Mouse (Mus musculus) right cerebral cortex, postnatal 14 days (tissue): Measurements from ENCODE around the gene Pml.

Experiments used
- DNase-seq: peaks from one replicate; pipeline ENCODE4 v3.0.0; 2022

Pml gene

GRCm38 (mm10) chr9:58231746-58232145, 17.8 kb downstream of the Pml start:
- no peak for DNase-seq

DNA sequence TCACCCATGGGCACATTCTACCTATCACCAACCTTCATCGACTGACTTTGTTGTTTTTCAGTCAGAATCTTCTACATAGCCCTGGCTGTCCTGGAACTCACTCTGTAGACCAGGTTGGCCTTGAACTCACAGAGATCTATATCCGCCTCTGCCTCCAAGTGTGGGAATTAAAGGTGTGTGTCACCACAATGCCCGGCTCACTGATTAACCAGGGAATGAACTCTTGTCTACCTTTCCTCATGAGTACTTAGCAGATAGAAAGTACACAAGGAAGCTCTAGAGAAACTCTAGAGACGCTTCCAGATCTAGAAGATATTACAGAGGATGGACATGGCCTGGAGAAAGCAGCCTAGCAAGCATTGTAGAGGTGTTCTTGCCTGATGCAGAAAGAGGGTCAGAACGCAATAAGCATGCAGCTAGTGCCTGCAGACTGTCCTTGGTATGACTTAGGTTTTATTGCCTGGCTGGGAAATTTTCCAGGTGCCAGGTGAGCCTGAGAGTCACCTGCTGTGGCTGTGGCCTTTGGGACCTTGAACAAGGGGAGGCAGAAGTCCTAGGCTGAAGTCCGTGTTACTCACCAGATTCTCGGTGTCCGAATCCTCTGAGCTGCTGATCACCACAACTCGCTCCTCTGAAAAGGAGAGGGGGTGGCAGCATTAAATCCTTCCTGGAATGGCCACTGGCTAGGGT, 20.7 kb downstream of the Pml start:
- DNase-seq = no peak

GRCm38 (mm10) chr9:58225915-58226913, 23.4 kb downstream of the Pml start:
- DNase-seq = peak; percentile 34

GRCm38 (mm10) chr9:58224356-58224755, 25.2 kb downstream of the Pml start:
- no peak for DNase-seq

GRCm38 (mm10) chr9:58220218-58220903, 29.2 kb downstream of the Pml start:
- DNase-seq = peak; percentile 49

DNA sequence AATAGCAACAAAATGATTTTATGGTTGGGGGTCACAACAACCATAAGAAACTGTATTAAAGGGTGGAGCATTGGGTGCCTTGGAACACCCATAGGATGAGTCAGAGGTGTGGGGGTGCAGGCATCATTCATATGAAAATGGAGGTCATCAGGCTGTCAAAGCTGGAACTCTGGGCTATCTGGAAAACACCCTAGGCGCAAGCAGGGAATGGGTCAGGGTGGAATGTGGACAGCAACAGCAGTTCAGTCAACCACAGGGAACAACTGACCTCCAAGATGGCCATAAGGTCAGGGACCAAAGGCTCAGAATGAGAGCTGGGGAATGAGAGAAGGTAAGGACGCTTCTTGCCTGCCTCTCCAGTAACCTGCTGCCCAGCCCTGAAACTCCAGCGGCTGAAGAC, 31.0 kb downstream of the Pml start:
- no peak for DNase-seq

DNA sequence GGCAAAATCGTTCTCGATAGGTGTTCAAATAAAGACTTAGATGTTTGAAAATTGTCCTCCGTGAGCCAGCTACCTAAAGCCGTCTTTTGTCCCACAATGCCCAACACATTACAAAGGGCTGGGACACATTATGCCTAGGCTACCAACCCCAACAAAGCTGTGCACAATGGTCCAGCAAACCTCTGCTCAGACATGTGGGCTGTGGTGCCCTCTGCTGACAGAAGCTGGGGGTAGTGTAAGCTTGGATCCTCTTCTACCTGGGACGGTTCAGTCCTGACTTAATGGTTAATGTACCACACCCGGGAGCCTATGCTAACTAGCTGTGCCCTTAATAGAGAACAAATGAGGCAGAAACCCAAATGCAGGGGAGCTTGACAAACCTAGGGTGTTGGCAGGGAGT, 33.2 kb downstream of the Pml start:
- peak; percentile 44 for DNase-seq

DNA sequence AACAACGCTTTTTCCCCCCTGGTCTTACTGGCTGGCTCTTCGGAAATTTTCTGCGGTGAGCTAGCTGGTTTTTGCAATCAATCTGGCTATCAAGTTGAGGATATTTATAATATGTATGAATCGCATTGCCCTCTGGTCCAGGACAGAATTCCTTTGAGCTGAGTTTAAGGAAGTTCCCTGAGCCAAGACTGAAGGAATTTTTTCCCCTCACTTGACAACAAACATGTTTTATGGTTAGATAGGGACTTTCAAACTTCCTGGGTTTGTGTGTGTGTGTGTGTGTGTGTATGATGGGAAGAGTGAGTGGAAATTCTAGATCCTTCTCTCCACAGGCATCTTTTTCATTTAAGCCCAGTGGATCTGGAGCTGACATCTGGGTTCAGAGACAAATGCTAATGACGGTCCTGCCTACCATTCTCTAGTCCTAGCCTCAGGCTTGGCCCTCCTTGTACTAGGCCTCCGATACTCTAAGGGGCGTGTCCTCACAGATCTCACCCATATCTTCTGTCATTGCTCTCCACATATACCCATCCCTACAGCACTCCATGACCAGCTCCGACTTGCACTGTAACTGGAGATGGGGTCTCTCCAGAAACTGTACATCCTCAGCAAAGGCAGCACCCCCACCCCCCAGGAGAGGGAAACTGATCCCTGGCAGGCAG, 34.9 kb downstream of the Pml start:
- no peak for DNase-seq

DNA sequence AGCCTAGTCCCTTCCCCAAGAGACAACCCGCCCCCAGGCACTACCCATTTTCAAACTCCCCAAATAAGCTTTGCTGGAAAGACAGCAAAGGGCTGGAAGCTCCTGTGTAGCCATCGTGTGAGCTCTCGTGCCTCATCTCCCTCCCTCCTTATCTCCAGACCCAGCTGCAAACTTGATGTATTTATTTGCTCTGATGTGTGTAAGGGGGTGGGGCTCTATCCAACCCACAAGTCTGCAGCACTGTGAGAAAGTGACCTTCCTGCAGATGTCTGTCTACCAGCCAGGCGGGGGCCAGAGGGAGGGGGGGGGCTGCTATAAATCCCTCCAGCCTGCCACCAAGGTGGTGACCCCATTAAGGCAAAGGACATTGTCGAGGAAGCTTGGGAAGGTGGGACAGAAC, 35.7 kb downstream of the Pml start:
- no peak for DNase-seq

GRCm38 (mm10) chr9:58213377-58213776, 36.2 kb downstream of the Pml start:
- DNase-seq = no peak

DNA sequence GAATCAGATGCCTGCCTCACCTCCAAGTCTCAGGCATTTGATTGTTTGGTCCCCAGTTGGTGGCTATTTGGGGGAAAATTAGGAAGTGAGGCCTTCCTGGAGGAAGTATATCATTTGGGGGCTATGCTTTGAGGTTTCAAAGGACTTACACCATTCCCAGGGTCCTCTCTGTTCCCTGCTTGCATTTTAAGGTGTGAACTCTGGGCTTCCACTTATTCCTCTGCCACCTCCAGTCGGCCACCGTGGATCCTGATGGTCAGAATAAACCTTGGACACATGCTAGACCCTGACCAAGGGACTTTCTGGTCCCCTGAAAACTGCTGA, 39.3 kb downstream of the Pml start:
- DNase-seq = no peak

- no peak for DNase-seq
These were observed 39.9 kb downstream of the Pml start for GRCm38 (mm10) chr9:58209462-58210303.

GRCm38 (mm10) chr9:58206013-58206412, 43.6 kb downstream of the Pml start:
- peak; percentile 3 for DNase-seq

DNA sequence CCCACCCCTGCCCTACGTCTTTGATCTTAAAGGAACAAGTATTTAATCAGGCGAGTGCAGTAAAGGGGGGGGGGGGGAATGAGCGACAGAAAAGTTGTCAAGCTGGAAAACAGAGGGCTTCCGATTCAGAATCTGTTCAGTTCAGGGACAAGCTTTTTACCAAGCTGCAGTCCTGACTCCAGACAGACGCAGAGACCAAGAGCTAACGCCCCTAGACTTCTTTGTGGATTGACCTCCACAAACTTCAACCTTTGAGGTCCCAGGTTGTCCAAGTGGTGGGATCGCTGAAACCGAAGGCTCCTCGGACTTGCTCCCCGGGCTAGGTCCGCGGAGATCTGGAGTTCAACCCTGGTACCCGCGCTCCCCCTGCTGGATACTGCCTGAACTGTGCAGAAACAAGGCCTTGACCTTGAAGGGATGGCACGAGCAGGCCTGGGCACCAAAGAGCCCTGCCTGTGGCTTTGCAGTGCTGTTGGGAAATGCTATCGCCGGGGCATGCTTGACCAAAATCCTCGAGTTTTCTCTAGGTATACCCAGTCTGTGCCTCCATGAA, 45.1 kb downstream of the Pml start:
- DNase-seq = peak; percentile 90

GRCm38 (mm10) chr9:58203516-58204447, 45.8 kb downstream of the Pml start, which contains the start of the genes Islr and Islr2:
Gene Islr (minus strand): TSS chr9:58204306.
Gene Islr2 (minus strand): TSS chr9:58204319.
- DNase-seq = peak; percentile 57

- DNase-seq = peak; percentile 40
These were observed 46.7 kb downstream of the Pml start for GRCm38 (mm10) chr9:58202676-58203453.

DNA sequence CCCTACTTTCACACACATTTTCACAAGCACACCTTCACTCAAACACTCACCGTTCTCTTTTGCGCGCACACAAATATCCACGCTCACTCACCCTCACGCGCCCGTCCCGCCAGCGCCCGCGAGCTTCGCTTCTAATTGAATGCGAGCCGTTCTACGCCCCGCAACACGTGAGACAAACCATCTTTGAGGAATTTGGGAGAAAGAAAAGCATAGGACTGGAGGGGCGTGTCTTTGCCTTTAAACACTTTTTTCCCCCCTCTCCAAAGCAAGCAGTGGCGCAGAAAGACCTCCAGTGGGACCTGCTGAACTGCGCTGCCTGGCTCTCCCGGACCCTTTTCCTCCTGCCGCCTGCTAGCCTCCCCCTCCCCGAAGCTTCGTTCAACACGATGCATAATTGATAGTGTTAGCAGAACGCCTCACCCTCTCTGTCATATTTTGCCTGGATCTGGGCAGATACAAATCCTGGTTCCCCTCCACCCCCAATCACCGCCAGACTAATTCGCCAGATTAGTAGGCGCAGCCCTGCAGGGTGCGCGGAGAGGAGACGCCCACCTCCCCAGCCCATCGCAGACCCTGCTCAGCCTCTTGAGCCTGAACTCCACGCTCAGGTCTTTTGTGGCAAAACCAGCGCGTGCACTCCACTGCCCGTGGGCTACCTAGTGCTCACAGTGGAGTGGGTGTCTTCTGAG, 47.6 kb downstream of the Pml start:
- DNase-seq = peak; percentile 57

DNA sequence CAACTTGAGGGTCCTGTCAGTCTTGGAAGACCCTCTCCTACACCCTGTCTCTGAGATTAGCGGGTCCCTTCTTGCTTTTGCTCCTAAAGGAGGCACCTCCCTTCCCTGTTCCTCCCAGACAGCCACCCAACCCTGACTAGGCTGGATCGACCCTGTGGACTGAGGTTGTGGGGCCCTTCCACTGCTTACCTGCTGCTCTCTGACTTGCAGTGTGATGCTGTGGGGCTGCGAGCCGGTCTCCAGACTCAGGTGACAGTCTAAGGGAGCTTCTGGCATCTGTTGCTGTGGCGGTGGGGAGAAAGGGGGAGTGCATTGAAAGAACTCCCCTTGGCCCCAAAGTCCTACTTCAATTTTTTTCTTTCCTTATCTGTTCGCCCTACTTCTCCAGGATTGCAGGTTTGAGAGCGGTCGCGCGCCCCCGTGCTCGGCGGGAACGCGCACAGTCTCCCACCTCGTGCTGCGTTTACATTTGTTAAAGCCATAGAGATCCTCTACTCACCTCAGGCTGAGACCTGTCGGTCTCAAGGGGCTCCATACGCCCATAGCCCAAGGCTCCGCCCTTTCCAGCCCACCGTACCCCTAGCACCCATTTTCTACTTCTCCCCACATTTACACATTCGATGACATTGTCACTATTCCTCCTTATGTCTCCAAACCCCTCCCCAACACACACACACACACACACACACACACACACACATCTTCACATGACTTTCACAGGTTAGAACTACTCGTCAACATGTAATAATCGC, 48.3 kb downstream of the Pml start:
- DNase-seq = peak; percentile 35
